14 mouse cellular contexts compared by ENCODE assay signal in the genomic region with DNA sequence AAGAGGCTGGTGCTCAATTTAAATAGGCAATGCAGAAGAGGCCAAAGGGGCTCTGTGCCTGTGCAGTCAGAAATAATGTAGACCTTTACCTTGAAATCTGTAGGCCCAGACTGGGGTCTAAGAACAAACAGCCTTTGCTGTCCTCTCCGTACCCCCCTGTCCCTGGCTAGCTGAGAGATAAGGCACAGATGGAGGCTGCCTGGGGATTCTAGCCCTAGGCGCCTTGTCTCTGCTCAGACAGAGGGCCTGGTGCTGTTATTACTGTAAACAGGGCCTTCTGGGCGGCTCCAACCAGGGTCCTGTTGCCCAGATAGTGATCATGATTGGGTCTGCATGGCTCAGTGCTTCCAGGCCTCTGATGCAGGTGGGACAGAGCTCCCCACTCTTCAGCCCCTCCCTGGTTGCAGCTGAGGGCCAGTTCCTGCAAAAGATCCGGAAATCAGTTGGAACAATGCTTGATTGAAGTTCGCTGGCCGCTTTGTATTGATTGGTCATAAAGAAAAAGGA. TPM values are rescaled to one million over a fixed set of nuclear protein-coding genes. Genes with fewer than 3 reads are reported as not detected.
DNase-seq lines count a peak whose midpoint lies in the region; ATAC-seq and TF ChIP-seq lines count a peak whose summit lies in the region.
"Had no signal": no experiment of that assay in that cellular context is flagged by ENCODE, and none has a peak within 500 bp of the region (broad histone marks: within the 10 kb centered on the region; RNA-seq: fewer than 3 reads in every experiment).

No protein-coding gene starts in this region.

- no peak overlapping the region for H3K4me3 ChIP-seq in hindbrain, embryonic 12.5 days
- H3K4me3 ChIP-seq in hindbrain, embryonic 11.5 days (ENCODE audit: low read depth, low read length): no peak overlapping the region
- H3K4me3 ChIP-seq in neural tube, embryonic 13.5 days: no peak overlapping the region
- H3K4me3 ChIP-seq in neural tube, embryonic 15.5 days (replicated peaks): no peak overlapping the region
- H3K4me3 ChIP-seq in left cerebral cortex, adult 2 months: no peak overlapping the region
- H3K4me3 ChIP-seq: forebrain, embryonic 12.5 days; lung, embryonic 15.5 days had no signal

- peak; percentile 14 for DNase-seq in embryo, embryonic 11 days
- DNase-seq in embryo, embryonic 10 days (ENCODE audit: low spot score): no peak
- DNase-seq in hindbrain, embryonic 11.5 days (ENCODE audit: low spot score): no peak
- no peak for DNase-seq in left cerebral cortex, adult 11 months (ENCODE audit: low spot score)
- DNase-seq in left cerebral cortex, adult 2 months (ENCODE audit: extremely low spot score in 1 of 2, low spot score in 2 of 2): no peak
- DNase-seq: cerebellum, adult 11-12 months; gastrocnemius, postnatal 36 days; right cerebral cortex, adult 18-20 months had no signal

- H3K27ac ChIP-seq in hindbrain, embryonic 12.5 days: peak overlapping the region; percentile 30; the same call in 1 of the 2 replicates
- no peak overlapping the region for H3K27ac ChIP-seq in hindbrain, embryonic 11.5 days (ENCODE audit: low read depth, low read length)
- H3K27ac ChIP-seq in neural tube, embryonic 13.5 days (replicated peaks): no peak overlapping the region
- no peak overlapping the region for H3K27ac ChIP-seq in neural tube, embryonic 15.5 days (replicated peaks)
- H3K27ac ChIP-seq in left cerebral cortex, adult 2 months: no peak overlapping the region
- H3K27ac ChIP-seq: forebrain, embryonic 12.5 days; lung, embryonic 15.5 days had no signal

- H3K27me3 ChIP-seq in hindbrain, embryonic 12.5 days: no peaks in the 10 kb centered on the region
- no peaks in the 10 kb centered on the region for H3K27me3 ChIP-seq in hindbrain, embryonic 11.5 days (ENCODE audit: control insufficient read depth, insufficient read depth, low read length)
- no peaks in the 10 kb centered on the region for H3K27me3 ChIP-seq in neural tube, embryonic 13.5 days
- no peaks in the 10 kb centered on the region for H3K27me3 ChIP-seq in neural tube, embryonic 15.5 days (replicated peaks)
- H3K27me3 ChIP-seq: forebrain, embryonic 12.5 days; lung, embryonic 15.5 days had no signal

- no peaks in the 10 kb centered on the region for H3K36me3 ChIP-seq in hindbrain, embryonic 12.5 days
- no peaks in the 10 kb centered on the region for H3K36me3 ChIP-seq in hindbrain, embryonic 11.5 days (ENCODE audit: control insufficient read depth, insufficient read depth, low read length)
- H3K36me3 ChIP-seq in neural tube, embryonic 13.5 days: no peaks in the 10 kb centered on the region
- H3K36me3 ChIP-seq in neural tube, embryonic 15.5 days: no peaks in the 10 kb centered on the region
- H3K36me3 ChIP-seq: forebrain, embryonic 12.5 days; lung, embryonic 15.5 days had no signal

- H3K9me3 ChIP-seq in hindbrain, embryonic 12.5 days (replicated peaks): no peaks in the 10 kb centered on the region
- no peaks in the 10 kb centered on the region for H3K9me3 ChIP-seq in hindbrain, embryonic 11.5 days (ENCODE audit: control insufficient read depth, low read length)
- H3K9me3 ChIP-seq in neural tube, embryonic 13.5 days: no peaks in the 10 kb centered on the region
- no peaks in the 10 kb centered on the region for H3K9me3 ChIP-seq in neural tube, embryonic 15.5 days (replicated peaks)
- H3K9me3 ChIP-seq: forebrain, embryonic 12.5 days; lung, embryonic 15.5 days had no signal

- 29% methylated on average over 6 of the region's 6 CpGs for WGBS in hindbrain, embryonic 12.5 days
- WGBS in hindbrain, embryonic 11.5 days: 34% methylated on average over 6 of the region's 6 CpGs
- WGBS in neural tube, embryonic 13.5 days: 23% methylated on average over 6 of the region's 6 CpGs
- 36% methylated on average over 6 of the region's 6 CpGs for WGBS in neural tube, embryonic 15.5 days

- no peak overlapping the region for H3K4me2 ChIP-seq in hindbrain, embryonic 12.5 days (replicated peaks)
- no peak overlapping the region for H3K4me2 ChIP-seq in hindbrain, embryonic 11.5 days (replicated peaks; ENCODE audit: low read depth, low read length)
- H3K4me2 ChIP-seq in neural tube, embryonic 13.5 days: no peak overlapping the region
- H3K4me2 ChIP-seq in neural tube, embryonic 15.5 days: no peak overlapping the region
- H3K4me2 ChIP-seq: forebrain, embryonic 12.5 days; lung, embryonic 15.5 days had no signal

- ATAC-seq in hindbrain, embryonic 12.5 days (ENCODE audit: low FRiP score): no peak
- no peak for ATAC-seq in hindbrain, embryonic 11.5 days (ENCODE audit: low FRiP score)
- no peak for ATAC-seq in neural tube, embryonic 13.5 days (ENCODE audit: low read depth)
- ATAC-seq in neural tube, embryonic 15.5 days (ENCODE audit: low FRiP score): no peak
- ATAC-seq: inflammation-experienced regulatory T-cells, adult 6 months had no signal

- H3K9ac ChIP-seq in hindbrain, embryonic 12.5 days: no peak overlapping the region
- H3K9ac ChIP-seq in hindbrain, embryonic 11.5 days (ENCODE audit: low read depth, low read length): no peak overlapping the region
- H3K9ac ChIP-seq in neural tube, embryonic 13.5 days: peak overlapping the region; percentile 49
- no peak overlapping the region for H3K9ac ChIP-seq in neural tube, embryonic 15.5 days (replicated peaks)
- H3K9ac ChIP-seq: forebrain, embryonic 12.5 days; lung, embryonic 15.5 days had no signal

- TF ChIP-seq CTCF in left cerebral cortex, adult 2 months (IDR thresholded peaks at IDR 0.05): no peak

- intact Hi-C loops in left cerebral cortex, adult 2 months (cut with DNase I): no loop called here

- peaks cover 33% of the 10 kb centered on the region for H3K4me1 ChIP-seq in hindbrain, embryonic 12.5 days
- H3K4me1 ChIP-seq in hindbrain, embryonic 11.5 days (replicated peaks; ENCODE audit: control insufficient read depth, insufficient read depth, low read length): peaks cover 12% of the 10 kb centered on the region
- H3K4me1 ChIP-seq in neural tube, embryonic 13.5 days (replicated peaks): peaks cover 38% of the 10 kb centered on the region
- H3K4me1 ChIP-seq in neural tube, embryonic 15.5 days: peaks cover 26% of the 10 kb centered on the region

RNA-seq across cellular contexts. Expression of gene Clpb, which starts 18.2 kb away (rescaled TPM):
- 37.8 and 38.4 TPM in 2 replicates for polyA plus RNA-seq in hindbrain, embryonic 12.5 days (2016; fragmentation: Nextera tagmentation; extraction: Ambion mirVana)
- 29.4 and 34.1 TPM in 2 replicates for polyA plus RNA-seq in hindbrain, embryonic 11.5 days (2014; fragmentation: Nextera tagmentation; extraction: Ambion mirVana)
- 30.4 and 33.8 TPM in 2 replicates for polyA plus RNA-seq in neural tube, embryonic 13.5 days (2015; fragmentation: Nextera tagmentation; extraction: Ambion mirVana)
- 39.8 and 42.8 TPM in 2 replicates for polyA plus RNA-seq in neural tube, embryonic 15.5 days (2015; fragmentation: Nextera tagmentation; extraction: Ambion mirVana)
- 10 to 100 TPM; 55.6 to 57.1 TPM for total RNA-seq in left cerebral cortex, adult 2 months (2021)
